Mouse (Mus musculus) adipose tissue, adult 10 weeks (tissue): ENCODE data around the gene Plxnb3. TPM values are rescaled to one million over a fixed set of nuclear protein-coding genes. Genes with fewer than 3 reads are reported as not detected.

Source experiments
- polyA plus RNA-seq: library from polyadenylated mRNA; stranded (reverse); fragments of 350-450 nt; fragmentation: Illumina TruSeq; extraction: RNeasy Lipid Tissue Mini Kit (QIAGEN cat#74804); gene quantifications from one replicate; pipeline ENCODE4 v1.2.3, GENCODE M21; 2014; ENCODE audit warnings: low read depth, low replicate concordance

The Plxnb3 gene
- polyA plus RNA-seq: 1.1 TPM

GRCm38 (mm10) chrX:73756334-73757140 lies at the start of gene Plxnb3:
TSS of gene Plxnb3 (plus strand) at chrX:73757090.

GRCm38 (mm10) chrX:73716109-73716661 lies 40.7 kb upstream of the Plxnb3 start, which contains the start of the genes Bcap31 and Abcd1:
TSS of gene Bcap31 (minus strand) at chrX:73716175.
TSS of gene Abcd1 (plus strand) at chrX:73716597.

GRCm38 (mm10) chrX:73774168-73774760 lies 17.4 kb downstream of the Plxnb3 start, which contains the start of gene Srpk3:
TSS of gene Srpk3 (plus strand) at chrX:73774405.

GRCm38 (mm10) chrX:73786364-73787224 lies 29.7 kb downstream of the Plxnb3 start, which contains the start of the genes Idh3g and Ssr4:
TSS of gene Idh3g (minus strand) at chrX:73786897.
TSS of gene Ssr4 (plus strand) at chrX:73787028.

Other genes with a start within 250 kb of the Plxnb3 start
- 0.88 TPM for gene Dusp9, start 117.7 kb upstream of the Plxnb3 start, polyA plus RNA-seq
- gene Pnck, start 97.0 kb upstream of the Plxnb3 start, polyA plus RNA-seq: 6.6 TPM
- gene Slc6a8, start 83.9 kb upstream of the Plxnb3 start, polyA plus RNA-seq: 23.2 TPM
- 200 TPM for gene Bcap31, start 40.9 kb upstream of the Plxnb3 start, polyA plus RNA-seq
- gene Abcd1, start 40.5 kb upstream of the Plxnb3 start, polyA plus RNA-seq: 15.1 TPM
- 1.7 TPM for gene Srpk3, start 17.3 kb downstream of the Plxnb3 start, polyA plus RNA-seq
- 154 TPM for gene Idh3g, start 29.8 kb downstream of the Plxnb3 start, polyA plus RNA-seq
- gene Ssr4, start 29.9 kb downstream of the Plxnb3 start, polyA plus RNA-seq: 363 TPM
- gene Pdzd4, start 67.9 kb downstream of the Plxnb3 start, polyA plus RNA-seq: 2.1 TPM
- gene Avpr2, start 135.0 kb downstream of the Plxnb3 start, polyA plus RNA-seq: not detected
- gene L1cam, start 139.0 kb downstream of the Plxnb3 start, polyA plus RNA-seq: 3.0 TPM
- 7.3 TPM for gene Arhgap4, start 164.8 kb downstream of the Plxnb3 start, polyA plus RNA-seq
- gene Naa10, start 164.9 kb downstream of the Plxnb3 start, polyA plus RNA-seq: 54.4 TPM
- 40.5 TPM for gene Renbp, start 173.8 kb downstream of the Plxnb3 start, polyA plus RNA-seq
- 48.2 TPM for gene Hcfc1, start 209.3 kb downstream of the Plxnb3 start, polyA plus RNA-seq